Mouse (Mus musculus): ENCODE results near the gene Otulinl. TPM values are rescaled to one million over a fixed set of nuclear protein-coding genes. Genes with fewer than 3 reads are reported as not detected.

Gene Otulinl
- polyA plus RNA-seq, 1 experiment from 2014 or later: 7.6 TPM

- ATAC-seq: no peak
Observed at GRCm38 (mm10) chr15:27665392-27665911, 15.9 kb downstream of the Otulinl start.

GRCm38 (mm10) chr15:27664126-27664525 is 17.3 kb downstream of the Otulinl start:
- no peaks in the 10 kb centered on the region for H3K27me3 ChIP-seq (replicated peaks)
- no peak for ATAC-seq
- no peak overlapping the region for H3K4me2 ChIP-seq
- WGBS (ENCODE audit: insufficient replicate concordance): 65% methylated on average over 9 of the region's 9 CpGs
- H3K36me3 ChIP-seq: no peaks in the 10 kb centered on the region
- peaks cover 35% of the 10 kb centered on the region for H3K4me1 ChIP-seq
- no peak overlapping the region for H3K27ac ChIP-seq
- H3K4me3 ChIP-seq: no peak overlapping the region
- no peaks in the 10 kb centered on the region for H3K9me3 ChIP-seq (replicated peaks)
- no peak overlapping the region for H3K9ac ChIP-seq

More at GRCm38 (mm10) chr15:27665392-27665911, 15.9 kb downstream of the Otulinl start:
- WGBS (ENCODE audit: insufficient replicate concordance): 70% methylated on average over 21 of the region's 21 CpGs
- Histone ChIP-seq H3K9ac (no peak overlapping the region), H3K27ac (no peak overlapping the region), H3K9me3 (replicated peaks) (no peaks in the 10 kb centered on the region), H3K36me3 (no peaks in the 10 kb centered on the region), H3K4me2 (no peak overlapping the region), H3K4me3 (no peak overlapping the region), H3K4me1 (peaks cover 27% of the 10 kb centered on the region), H3K27me3 (replicated peaks) (no peaks in the 10 kb centered on the region)

- no peak overlapping the region for H3K27ac ChIP-seq
- no peak overlapping the region for H3K4me3 ChIP-seq
- peaks cover 29% of the 10 kb centered on the region for H3K4me1 ChIP-seq
- no peak for ATAC-seq
- no peak overlapping the region for H3K9ac ChIP-seq
- H3K36me3 ChIP-seq: 0 out of 2 replicates have a peak, but pooled peaks cover 6% of the 10 kb centered on the region
- 26% methylated on average over 1 of the region's 1 CpGs for WGBS (ENCODE audit: insufficient replicate concordance)
- H3K27me3 ChIP-seq (replicated peaks): no peaks in the 10 kb centered on the region
- H3K9me3 ChIP-seq (replicated peaks): no peaks in the 10 kb centered on the region; the same call in 1 of the 2 replicates
- no peak overlapping the region for H3K4me2 ChIP-seq
Observed at GRCm38 (mm10) chr15:27662699-27663098, 18.7 kb downstream of the Otulinl start.

GRCm38 (mm10) chr15:27661696-27662095 is 19.7 kb downstream of the Otulinl start:
- no peak for ATAC-seq
- Histone ChIP-seq H3K9ac (no peak overlapping the region), H3K9me3 (replicated peaks) (no peaks in the 10 kb centered on the region; the same call in 1 of the 2 replicates), H3K4me3 (no peak overlapping the region), H3K4me1 (peaks cover 19% of the 10 kb centered on the region), H3K4me2 (no peak overlapping the region), H3K36me3 (0 out of 2 replicates have a peak, but pooled peaks cover 6% of the 10 kb centered on the region), H3K27ac (no peak overlapping the region), H3K27me3 (replicated peaks) (no peaks in the 10 kb centered on the region)
- WGBS (ENCODE audit: insufficient replicate concordance): 75% methylated on average over 6 of the region's 6 CpGs

GRCm38 (mm10) chr15:27659592-27660244 is 21.7 kb downstream of the Otulinl start:
- no peaks in the 10 kb centered on the region; the same call in 1 of the 2 replicates for H3K9me3 ChIP-seq (replicated peaks)
- WGBS (ENCODE audit: insufficient replicate concordance): 32% methylated on average over 17 of the region's 17 CpGs
- 0 out of 2 replicates have a peak, but pooled peaks cover 6% of the 10 kb centered on the region for H3K36me3 ChIP-seq
- H3K27ac ChIP-seq: no peak overlapping the region
- ATAC-seq: no peak
- no peak overlapping the region for H3K9ac ChIP-seq
- no peaks in the 10 kb centered on the region for H3K27me3 ChIP-seq (replicated peaks)
- H3K4me2 ChIP-seq: peak overlapping the region; percentile 12; the same call in 1 of the 2 replicates
- no peak overlapping the region for H3K4me3 ChIP-seq
- 0 out of 2 replicates have a peak, but pooled peaks cover 8% of the 10 kb centered on the region for H3K4me1 ChIP-seq

- ATAC-seq: no peak
- WGBS (ENCODE audit: insufficient replicate concordance): 71% methylated on average over 5 of the region's 5 CpGs
Observed at GRCm38 (mm10) chr15:27659143-27659542, 22.2 kb downstream of the Otulinl start.

GRCm38 (mm10) chr15:27658356-27658755 is 23.0 kb downstream of the Otulinl start:
- H3K27me3 ChIP-seq (replicated peaks): no peaks in the 10 kb centered on the region
- 0 out of 2 replicates have a peak, but pooled peaks cover 8% of the 10 kb centered on the region for H3K4me1 ChIP-seq
- no peaks in the 10 kb centered on the region; the same call in 1 of the 2 replicates for H3K9me3 ChIP-seq (replicated peaks)
- H3K4me3 ChIP-seq: no peak overlapping the region
- H3K4me2 ChIP-seq: no peak overlapping the region
- no peak for ATAC-seq
- H3K36me3 ChIP-seq: 0 out of 2 replicates have a peak, but pooled peaks cover 6% of the 10 kb centered on the region
- no peak overlapping the region for H3K27ac ChIP-seq
- 76% methylated on average over 4 of the region's 4 CpGs for WGBS (ENCODE audit: insufficient replicate concordance)
- no peak overlapping the region for H3K9ac ChIP-seq

More at GRCm38 (mm10) chr15:27659143-27659542, 22.2 kb downstream of the Otulinl start:
- Histone ChIP-seq H3K4me1 (0 out of 2 replicates have a peak, but pooled peaks cover 8% of the 10 kb centered on the region), H3K9ac (no peak overlapping the region), H3K36me3 (0 out of 2 replicates have a peak, but pooled peaks cover 6% of the 10 kb centered on the region), H3K27ac (no peak overlapping the region), H3K4me3 (no peak overlapping the region), H3K27me3 (replicated peaks) (no peaks in the 10 kb centered on the region), H3K9me3 (replicated peaks) (no peaks in the 10 kb centered on the region; the same call in 1 of the 2 replicates), H3K4me2 (no peak overlapping the region)

GRCm38 (mm10) chr15:27657866-27658265 is 23.5 kb downstream of the Otulinl start:
- Histone ChIP-seq H3K36me3 (0 out of 2 replicates have a peak, but pooled peaks cover 6% of the 10 kb centered on the region), H3K4me1 (0 out of 2 replicates have a peak, but pooled peaks cover 8% of the 10 kb centered on the region), H3K9ac (no peak overlapping the region), H3K27ac (no peak overlapping the region), H3K4me3 (no peak overlapping the region), H3K9me3 (replicated peaks) (no peaks in the 10 kb centered on the region; the same call in 1 of the 2 replicates), H3K27me3 (replicated peaks) (no peaks in the 10 kb centered on the region), H3K4me2 (no peak overlapping the region)
- 85% methylated on average over 10 of the region's 10 CpGs for WGBS (ENCODE audit: insufficient replicate concordance)
- ATAC-seq: no peak

GRCm38 (mm10) chr15:27656626-27657025 is 24.8 kb downstream of the Otulinl start:
- H3K4me2 ChIP-seq: no peak overlapping the region
- no peak overlapping the region for H3K27ac ChIP-seq
- H3K4me1 ChIP-seq: 0 out of 2 replicates have a peak, but pooled peaks cover 8% of the 10 kb centered on the region
- H3K4me3 ChIP-seq: no peak overlapping the region
- no peaks in the 10 kb centered on the region; the same call in 1 of the 2 replicates for H3K9me3 ChIP-seq (replicated peaks)
- WGBS (ENCODE audit: insufficient replicate concordance): 64% methylated on average over 9 of the region's 9 CpGs
- H3K9ac ChIP-seq: no peak overlapping the region
- ATAC-seq: no peak
- H3K36me3 ChIP-seq: 0 out of 2 replicates have a peak, but pooled peaks cover 6% of the 10 kb centered on the region
- H3K27me3 ChIP-seq (replicated peaks): no peaks in the 10 kb centered on the region

GRCm38 (mm10) chr15:27655015-27655414 is 26.4 kb downstream of the Otulinl start:
- Histone ChIP-seq H3K9me3 (replicated peaks) (no peaks in the 10 kb centered on the region; the same call in 1 of the 2 replicates), H3K4me2 (no peak overlapping the region), H3K36me3 (0 out of 2 replicates have a peak, but pooled peaks cover 6% of the 10 kb centered on the region), H3K9ac (no peak overlapping the region), H3K27ac (no peak overlapping the region), H3K4me3 (no peak overlapping the region), H3K4me1 (0 out of 2 replicates have a peak, but pooled peaks cover 8% of the 10 kb centered on the region), H3K27me3 (replicated peaks) (no peaks in the 10 kb centered on the region)
- WGBS (ENCODE audit: insufficient replicate concordance): 30% methylated on average over 5 of the region's 5 CpGs
- ATAC-seq: no peak

GRCm38 (mm10) chr15:27647686-27648085 is 33.7 kb downstream of the Otulinl start:
- Histone ChIP-seq H3K4me2 (no peak overlapping the region), H3K9ac (no peak overlapping the region), H3K27ac (no peak overlapping the region), H3K36me3 (no peaks in the 10 kb centered on the region), H3K27me3 (replicated peaks) (no peaks in the 10 kb centered on the region), H3K9me3 (replicated peaks) (no peaks in the 10 kb centered on the region), H3K4me1 (no peaks in the 10 kb centered on the region), H3K4me3 (no peak overlapping the region)
- 37% methylated on average over 3 of the region's 3 CpGs for WGBS (ENCODE audit: insufficient replicate concordance)
- no peak for ATAC-seq

GRCm38 (mm10) chr15:27646665-27647064 is 34.7 kb downstream of the Otulinl start:
- no peaks in the 10 kb centered on the region for H3K4me1 ChIP-seq
- no peak overlapping the region for H3K9ac ChIP-seq
- no peaks in the 10 kb centered on the region for H3K27me3 ChIP-seq (replicated peaks)
- H3K4me3 ChIP-seq: no peak overlapping the region
- ATAC-seq: no peak
- H3K4me2 ChIP-seq: no peak overlapping the region
- H3K27ac ChIP-seq: no peak overlapping the region
- no peaks in the 10 kb centered on the region for H3K36me3 ChIP-seq
- 87% methylated on average over 8 of the region's 8 CpGs for WGBS (ENCODE audit: insufficient replicate concordance)
- H3K9me3 ChIP-seq (replicated peaks): no peaks in the 10 kb centered on the region

Data from liver, embryonic 12.5 days (tissue).